Mouse (Mus musculus): ENCODE results near the gene Cd6. TPM values are rescaled to one million over a fixed set of nuclear protein-coding genes. Genes with fewer than 3 reads are reported as not detected.

Cd6 gene
- total RNA-seq, 2 experiments from 2014 or later, result 2.3 to 2.8 TPM

DNA sequence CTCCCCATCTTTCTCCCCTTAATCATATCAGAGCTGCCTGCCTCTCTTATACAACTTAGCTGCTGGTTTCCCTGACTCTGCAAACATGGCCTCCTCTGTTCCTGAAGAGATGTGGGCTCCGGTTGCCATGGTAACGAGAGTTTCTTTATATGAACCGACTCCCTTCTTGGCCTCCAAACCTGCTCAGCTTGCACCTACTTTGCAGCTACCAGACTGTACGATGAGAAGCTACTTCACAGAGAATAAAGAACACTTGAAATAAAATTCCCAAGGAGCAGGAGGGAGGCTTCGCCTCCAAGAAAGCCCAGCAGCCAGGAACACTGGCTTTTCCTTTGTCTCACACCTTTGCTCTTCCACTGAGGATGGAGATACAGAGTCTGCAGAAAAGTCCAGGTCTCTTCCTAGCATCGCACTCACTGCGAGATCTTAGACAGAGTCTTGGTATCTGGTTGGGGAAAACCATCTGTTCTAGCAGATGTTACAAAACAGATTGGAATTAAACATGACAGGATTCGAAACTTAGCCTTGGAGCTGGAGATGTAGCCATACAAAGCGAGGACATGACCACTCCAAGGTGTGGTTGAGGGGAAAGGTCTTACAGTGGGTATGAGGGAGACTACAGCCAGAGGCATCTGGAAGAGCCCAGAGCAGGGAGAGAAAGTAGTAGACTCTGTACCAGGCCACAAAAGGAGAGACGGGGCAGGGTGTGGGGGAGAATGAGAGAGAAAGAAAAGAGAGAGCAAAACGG, 20.3 kb downstream of the Cd6 start:
- intact Hi-C loops (cut with DNase I), result loop anchor here (1.0 to 2.0 kb wide), 2 partner anchors 46 to 59 kb away; partner anchors contain the start of gene Tmem132a
- Histone ChIP-seq H3K27ac (peak overlapping the region; percentile 82), H3K4me3 (no peak overlapping the region)
- DNase-seq (ENCODE audit: extremely low spot score in 1 of 2, low spot score in 2 of 2), result peak; percentile 52 to 56
- TF ChIP-seq CTCF (IDR thresholded peaks at IDR 0.05), result no peak

DNA sequence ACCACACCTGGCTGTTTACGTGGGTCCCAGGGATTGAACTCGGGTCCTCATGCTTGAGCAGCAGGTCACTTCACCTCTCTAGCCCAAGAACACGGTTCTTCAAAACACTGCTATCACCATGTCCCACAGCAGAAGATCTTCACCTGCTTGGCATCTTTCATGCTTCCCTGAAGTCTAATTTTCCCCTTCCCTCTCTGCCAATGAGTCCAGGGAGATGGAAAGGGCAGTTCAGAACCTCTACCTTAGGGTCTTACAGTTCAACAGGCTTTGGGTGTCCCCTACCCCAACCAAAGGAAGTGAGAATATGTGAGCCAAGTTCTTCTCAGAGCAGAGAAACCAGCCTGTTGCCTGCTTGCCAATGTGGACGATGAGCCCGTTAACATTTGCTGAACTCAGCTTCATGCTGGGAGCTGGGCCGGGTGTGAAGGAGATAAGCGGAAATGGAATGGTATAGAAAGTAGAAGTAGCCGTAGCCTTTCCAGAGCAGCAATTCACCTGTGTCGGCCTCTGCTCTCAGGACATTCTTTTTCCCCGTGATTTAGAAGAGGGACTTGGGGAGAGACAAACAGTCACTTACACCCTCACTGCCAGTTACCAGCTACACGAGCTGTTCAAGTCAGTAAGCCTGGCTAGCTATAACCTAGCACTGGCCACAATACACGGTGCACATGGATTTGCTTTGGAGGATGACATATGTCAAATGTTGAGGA, 21.2 kb downstream of the Cd6 start:
- intact Hi-C loops (cut with DNase I), result loop anchor here (1.0 to 2.0 kb wide), 2 partner anchors 45 to 60 kb away; partner anchors contain the start of gene Tmem132a
- no peak for DNase-seq (ENCODE audit: extremely low spot score in 1 of 2, low spot score in 2 of 2)
- Histone ChIP-seq H3K27ac (peak overlapping the region; percentile 82), H3K4me3 (no peak overlapping the region)
- no peak for TF ChIP-seq CTCF (IDR thresholded peaks at IDR 0.05)

DNA sequence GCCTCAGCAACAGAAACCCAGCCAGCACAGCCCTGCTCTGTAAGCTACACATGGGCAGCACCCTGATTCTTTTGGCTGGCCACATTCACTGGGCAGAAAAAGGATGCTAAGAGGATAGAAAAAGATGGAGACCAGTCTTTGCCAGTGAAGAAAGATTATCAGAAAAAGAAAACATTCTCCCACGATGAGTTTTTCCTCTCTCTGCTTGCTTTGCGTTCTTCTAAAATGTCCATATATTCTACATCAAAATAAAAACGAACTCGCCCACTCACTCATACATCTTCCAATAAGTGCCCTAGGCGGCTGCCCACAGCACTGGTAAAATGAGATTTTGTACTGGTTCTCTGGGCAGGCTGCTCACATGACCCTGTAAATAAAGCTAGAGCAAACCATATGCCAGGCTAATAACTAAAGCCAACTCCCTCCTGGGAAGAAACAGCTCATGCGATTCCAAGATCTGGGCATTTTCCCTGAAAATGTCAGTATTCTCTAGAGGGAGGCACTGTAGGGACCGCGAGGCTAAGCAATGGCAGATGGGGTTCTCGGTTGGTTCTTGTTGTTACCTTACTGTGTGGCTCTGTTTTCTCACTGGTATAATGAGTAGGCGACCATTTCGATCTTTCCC, 24.1 kb downstream of the Cd6 start:
- intact Hi-C loops (cut with DNase I), result no loop called here
- peak overlapping the region; percentile 78 for H3K27ac ChIP-seq
- H3K4me3 ChIP-seq, result no peak overlapping the region
- DNase-seq (ENCODE audit: extremely low spot score in 1 of 2, low spot score in 2 of 2), result no peak
- no peak for TF ChIP-seq CTCF (IDR thresholded peaks at IDR 0.05)

DNA sequence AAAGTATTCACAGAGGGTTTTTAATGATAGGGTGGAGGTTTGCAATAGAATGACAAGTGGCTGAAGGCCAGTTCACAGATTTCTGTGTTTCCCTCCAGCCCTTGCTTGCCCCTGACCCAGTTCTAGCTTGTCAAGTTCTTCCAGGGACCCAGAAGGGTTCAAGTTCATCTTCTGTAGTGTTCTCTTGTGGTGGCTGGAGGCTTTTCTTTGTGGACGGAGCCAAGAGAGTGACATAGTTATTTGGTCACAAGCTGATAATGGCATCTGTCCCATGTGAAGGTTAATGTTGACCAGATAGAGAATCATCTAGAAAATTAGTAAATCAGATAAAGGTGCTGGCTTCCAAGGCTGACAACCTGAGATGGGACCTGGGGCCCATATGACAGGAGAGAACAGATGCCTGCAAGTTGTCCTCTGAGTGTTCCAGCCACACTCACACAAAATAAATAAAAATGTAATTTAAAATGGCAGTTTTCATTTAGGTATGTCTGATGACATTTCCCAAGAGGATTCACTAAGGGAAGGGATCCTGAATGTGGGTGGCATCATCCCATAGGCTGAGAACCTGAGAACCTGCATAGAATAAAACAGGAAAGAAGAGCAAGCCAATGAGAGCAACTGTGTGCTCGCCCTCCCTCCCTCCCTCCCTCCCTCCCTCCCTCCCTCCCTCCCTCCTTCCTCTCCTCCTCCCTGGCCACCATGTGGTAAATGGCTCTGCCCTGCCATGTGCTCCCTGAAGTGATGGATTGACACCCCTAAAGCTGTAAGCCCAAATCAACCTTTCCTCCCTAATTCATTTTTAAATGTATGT, 24.8 kb downstream of the Cd6 start:
- no peak for TF ChIP-seq CTCF (IDR thresholded peaks at IDR 0.05)
- intact Hi-C loops (cut with DNase I), result no loop called here
- peak overlapping the region; percentile 78 for H3K27ac ChIP-seq
- no peak overlapping the region for H3K4me3 ChIP-seq
- no peak for DNase-seq (ENCODE audit: extremely low spot score in 1 of 2, low spot score in 2 of 2)

DNA sequence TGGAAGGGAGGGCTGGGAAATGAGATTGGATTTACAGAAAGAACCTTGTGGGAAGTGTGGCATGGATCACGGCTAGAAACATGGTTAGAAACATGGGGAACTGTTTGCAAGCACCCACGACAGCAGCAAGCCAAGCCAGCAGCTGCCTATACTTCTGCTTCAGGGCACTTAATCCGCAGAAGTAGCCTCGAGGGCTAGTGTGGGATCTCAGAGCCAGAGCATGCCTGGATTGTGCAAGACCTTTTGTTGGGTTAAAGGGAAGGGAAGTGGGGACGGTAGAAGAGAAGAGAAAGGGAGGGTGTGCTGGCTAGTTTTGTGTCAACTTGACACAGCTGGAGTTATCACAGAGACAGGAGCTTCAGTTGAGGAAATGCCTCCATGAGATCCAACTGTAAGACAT, 26.1 kb downstream of the Cd6 start:
- H3K4me3 ChIP-seq, result no peak overlapping the region
- peak overlapping the region; percentile 67; the same call in 1 of the 2 replicates for H3K27ac ChIP-seq
- intact Hi-C loops (cut with DNase I), result no loop called here
- no peak for TF ChIP-seq CTCF (IDR thresholded peaks at IDR 0.05)
- DNase-seq (ENCODE audit: extremely low spot score in 1 of 2, low spot score in 2 of 2), result no peak

DNA sequence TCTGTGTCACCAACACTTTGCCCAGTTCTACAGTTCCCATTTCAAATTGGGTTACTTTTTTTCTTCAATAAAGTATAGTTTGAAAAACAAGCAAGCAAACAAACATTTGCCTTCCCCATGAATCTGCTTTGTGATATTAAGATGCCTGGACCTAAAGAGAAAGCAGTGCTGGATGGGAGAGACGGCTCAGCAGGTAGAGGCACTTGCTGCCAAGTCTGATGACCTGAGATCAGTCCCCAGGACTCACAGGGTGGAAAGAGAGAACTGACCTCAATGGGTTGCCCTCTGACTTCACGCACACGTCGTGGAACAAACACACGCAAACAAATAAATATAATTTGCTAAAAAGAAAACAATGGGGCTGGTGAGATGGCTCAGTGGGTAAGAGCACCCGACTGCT, 28.0 kb downstream of the Cd6 start:
- DNase-seq (ENCODE audit: extremely low spot score in 1 of 2, low spot score in 2 of 2), result no peak
- Histone ChIP-seq H3K4me3 (no peak overlapping the region), H3K27ac (peak overlapping the region; percentile 67; the same call in 1 of the 2 replicates)
- no peak for TF ChIP-seq CTCF (IDR thresholded peaks at IDR 0.05)
- intact Hi-C loops (cut with DNase I), result no loop called here

DNA sequence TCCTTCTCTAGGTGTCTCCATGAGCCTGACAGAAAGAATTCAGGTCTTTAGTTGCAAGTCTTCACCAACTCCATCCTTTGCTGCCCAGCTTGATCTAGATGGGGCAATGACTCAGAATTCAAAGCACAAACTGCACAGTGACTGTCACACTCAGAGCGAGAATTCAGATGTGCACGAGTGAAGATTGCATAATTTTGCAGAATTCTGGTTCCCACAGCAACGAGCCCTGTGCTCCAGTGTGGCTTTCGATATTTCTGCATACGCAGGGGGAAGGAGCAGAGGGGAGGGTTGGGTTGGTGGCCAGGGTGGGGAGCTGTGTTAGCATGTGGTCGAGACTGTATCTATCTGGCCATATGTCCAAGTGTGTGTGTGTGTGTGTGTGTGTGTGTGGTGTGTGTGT, 28.8 kb downstream of the Cd6 start:
- no peak overlapping the region for H3K4me3 ChIP-seq
- intact Hi-C loops (cut with DNase I), result no loop called here
- H3K27ac ChIP-seq, result peak overlapping the region; percentile 92
- peak in 1 of 2 experiments; percentile 66 for DNase-seq (ENCODE audit: extremely low spot score in 1 of 2, low spot score in 2 of 2)
- TF ChIP-seq CTCF (IDR thresholded peaks at IDR 0.05), result no peak

DNA sequence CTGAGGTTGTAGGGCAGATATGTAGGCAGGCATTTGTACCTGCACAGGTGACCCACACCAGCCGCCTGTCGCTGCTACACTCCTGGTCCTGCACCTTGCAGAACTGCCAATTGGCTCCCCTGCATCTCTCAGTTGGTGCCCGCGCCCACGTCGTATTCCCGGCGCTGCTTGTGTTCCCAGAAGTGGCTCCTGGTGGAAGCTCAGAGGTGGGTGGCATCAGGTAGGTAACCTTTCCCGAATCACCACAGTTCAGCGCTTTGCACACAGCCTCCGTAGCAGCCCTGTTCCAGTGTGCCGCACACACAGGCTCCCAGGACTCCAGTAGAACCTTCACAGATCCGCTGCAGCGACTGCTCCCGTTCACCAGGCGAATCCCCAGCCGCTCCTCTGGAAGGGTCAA, 30.7 kb downstream of the Cd6 start:
- intact Hi-C loops (cut with DNase I), result no loop called here
- H3K27ac ChIP-seq, result peak overlapping the region; percentile 92
- peak in 1 of 2 experiments; percentile 41 for DNase-seq (ENCODE audit: extremely low spot score in 1 of 2, low spot score in 2 of 2)
- TF ChIP-seq CTCF (IDR thresholded peaks at IDR 0.05), result no peak
- H3K4me3 ChIP-seq, result no peak overlapping the region

DNA sequence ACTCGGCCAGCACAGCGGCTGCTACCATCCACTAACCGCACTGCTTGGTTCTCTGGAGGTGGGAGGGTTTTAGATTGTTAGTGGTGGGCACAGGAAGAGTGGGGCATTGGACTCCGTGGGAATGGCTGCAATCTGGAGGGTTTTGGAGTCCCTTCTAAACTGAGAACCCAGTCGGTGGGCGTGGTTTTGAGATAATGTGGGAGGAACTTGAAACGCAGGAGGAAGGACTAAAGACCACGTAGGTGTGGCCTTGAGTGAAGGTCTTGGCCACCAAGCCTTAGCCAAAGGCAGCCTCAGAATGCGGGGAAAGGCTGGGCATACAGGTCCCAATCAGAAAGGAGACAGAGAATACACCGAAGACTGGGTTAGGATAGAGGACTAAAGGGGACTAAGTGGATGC, 31.3 kb downstream of the Cd6 start:
- intact Hi-C loops (cut with DNase I), result no loop called here
- peak overlapping the region; percentile 48 for H3K27ac ChIP-seq

DNA sequence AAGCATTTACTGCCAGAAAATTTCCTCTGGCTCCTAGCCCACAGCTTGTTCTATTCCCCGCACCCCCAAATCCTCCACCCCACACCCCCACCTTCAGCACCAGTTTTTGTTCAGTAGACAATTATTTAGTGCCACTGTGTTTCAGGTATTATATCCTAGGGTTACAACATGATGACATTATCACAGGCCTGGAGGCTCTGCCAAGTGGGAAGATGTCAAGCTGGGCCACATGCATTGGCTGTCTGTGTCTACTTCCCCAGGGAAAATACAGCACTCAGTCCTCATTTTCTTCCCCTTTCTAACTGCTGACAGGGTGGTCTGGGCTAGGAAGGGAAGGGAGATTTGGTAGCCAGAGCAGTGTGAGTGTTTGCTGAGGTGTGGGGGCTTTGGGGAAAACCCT, 34.9 kb downstream of the Cd6 start:
- H3K27ac ChIP-seq, result no peak overlapping the region; the same call in 1 of the 2 replicates
- intact Hi-C loops (cut with DNase I), result no loop called here
- TF ChIP-seq CTCF (IDR thresholded peaks at IDR 0.05), result no peak

More for the DNA sequence above, 31.3 kb downstream of the Cd6 start:
- no peak overlapping the region for H3K4me3 ChIP-seq
- DNase-seq (ENCODE audit: extremely low spot score in 1 of 2, low spot score in 2 of 2), result no peak
- no peak for TF ChIP-seq CTCF (IDR thresholded peaks at IDR 0.05)

DNA sequence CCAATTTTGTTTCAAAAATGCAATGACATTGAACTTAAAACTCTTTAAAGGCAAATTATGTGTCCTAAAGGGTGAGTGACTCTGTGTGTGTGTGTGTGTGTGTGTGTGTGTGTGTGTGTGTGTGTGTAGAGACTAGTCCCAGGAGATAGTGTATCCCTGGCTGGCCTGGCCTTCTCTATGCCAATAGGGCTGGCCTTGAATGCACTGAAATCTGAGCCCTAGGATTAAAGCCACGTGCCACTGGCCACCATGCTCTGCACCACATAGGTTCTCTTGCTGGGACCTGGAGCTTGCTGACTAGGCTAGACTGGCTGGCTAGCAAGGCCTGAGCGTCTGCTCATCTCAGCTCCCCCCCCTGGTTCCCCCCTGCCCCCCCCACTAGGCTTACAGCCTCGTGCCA, 36.8 kb downstream of the Cd6 start:
- Histone ChIP-seq H3K4me3 (no peak overlapping the region), H3K27ac (no peak overlapping the region)
- intact Hi-C loops (cut with DNase I), result no loop called here
- DNase-seq (ENCODE audit: extremely low spot score in 1 of 2, low spot score in 2 of 2), result no peak
- TF ChIP-seq CTCF (IDR thresholded peaks at IDR 0.05), result no peak

More for the DNA sequence above, 34.9 kb downstream of the Cd6 start:
- H3K4me3 ChIP-seq, result no peak overlapping the region
- DNase-seq (ENCODE audit: extremely low spot score in 1 of 2, low spot score in 2 of 2), result no peak

Measured in left cerebral cortex, adult 2 months (tissue).